In genomic region chr2:13888568-13888967, GRCm38 (mm10) we compare ENCODE assay signal across 18 mouse cellular contexts.
"Had no signal": no experiment of that assay in that cellular context is flagged by ENCODE, and none has a peak within 500 bp of the region (broad histone marks: within the 10 kb centered on the region; RNA-seq: fewer than 3 reads in every experiment).

No protein-coding gene starts in this region.

- H3K27ac ChIP-seq: midbrain, embryonic 10.5 days; midbrain, embryonic 12.5 days; neural tube, embryonic 13.5 days; neural tube, embryonic 15.5 days had no signal

- ATAC-seq: midbrain, embryonic 16.5 days had no signal

- H3K36me3 ChIP-seq: midbrain, embryonic 10.5 days; midbrain, embryonic 12.5 days; neural tube, embryonic 13.5 days; neural tube, embryonic 15.5 days had no signal

- DNase-seq: lung, adult 18-20 months; lung, postnatal 14 days; lung, postnatal 4 days; midbrain, embryonic 14.5 days; retina, postnatal 1 day; right cerebral cortex, adult 18-20 months; right cerebral cortex, postnatal 25 days; right cerebral cortex, postnatal 4 days; spleen, adult 18-20 months; thymus, adult 18-20 months; thymus, postnatal 14 days; thymus, postnatal 36 days had no signal

- H3K4me1 ChIP-seq: midbrain, embryonic 10.5 days; midbrain, embryonic 12.5 days; neural tube, embryonic 13.5 days; neural tube, embryonic 15.5 days had no signal

- H3K4me2 ChIP-seq: midbrain, embryonic 12.5 days; neural tube, embryonic 13.5 days; neural tube, embryonic 15.5 days had no signal

- H3K4me3 ChIP-seq: midbrain, embryonic 10.5 days; midbrain, embryonic 12.5 days; myocyte; neural tube, embryonic 13.5 days; neural tube, embryonic 15.5 days had no signal

- H3K9me3 ChIP-seq: midbrain, embryonic 10.5 days; midbrain, embryonic 12.5 days; neural tube, embryonic 13.5 days; neural tube, embryonic 15.5 days had no signal

- H3K27me3 ChIP-seq: midbrain, embryonic 12.5 days; neural tube, embryonic 13.5 days; neural tube, embryonic 15.5 days had no signal

- H3K9ac ChIP-seq: midbrain, embryonic 12.5 days; neural tube, embryonic 13.5 days; neural tube, embryonic 15.5 days had no signal
